Mouse (Mus musculus) spleen, adult 2 months (tissue): Measurements from ENCODE around the gene Slc46a3. TPM values are rescaled to one million over a fixed set of nuclear protein-coding genes. Genes with fewer than 3 reads are reported as not detected.

Source experiments
- DNase-seq, 2 experiments: peaks; one replicate each; pipeline versions ENCODE4 v3.0.0 to v3.0.0-alpha.2; 2012 to 2021; ENCODE audit warnings: low spot score in 2 of 2, low read depth in 1 of 2
- H3K27ac ChIP-seq: fragments of 200-500 bp; 2 replicates; pipeline ENCODE4 v1.5.1; 2012; ENCODE audit warnings: low read length, inconsistent platforms; ENCODE audit not compliant: insufficient read depth
- H3K27me3 ChIP-seq: fragments of 200-500 bp; 2 replicates; pipeline ENCODE4 v1.6.1; 2012; ENCODE audit warnings: mild to moderate bottlenecking, moderate library complexity, low read length, inconsistent platforms; ENCODE audit not compliant: control insufficient read depth, insufficient read depth
- H3K36me3 ChIP-seq: fragments of 200-500 bp; 2 replicates; pipeline ENCODE4 v1.6.1; 2012; ENCODE audit warnings: mild to moderate bottlenecking, low read length, inconsistent platforms; ENCODE audit not compliant: control insufficient read depth, insufficient read depth
- H3K4me1 ChIP-seq: fragments of 200-500 bp; 2 replicates; pipeline ENCODE4 v1.6.1; 2011; ENCODE audit warnings: inconsistent platforms; ENCODE audit not compliant: control insufficient read depth, insufficient read depth, insufficient read length
- H3K4me3 ChIP-seq: fragments of 200-500 bp; 2 replicates; pipeline ENCODE4 v1.5.1; 2011; ENCODE audit warnings: mild to moderate bottlenecking, inconsistent platforms; ENCODE audit not compliant: insufficient read depth, insufficient read length; ENCODE audit errors: extremely low read depth
- CTCF ChIP-seq: fragments of 200-500 bp; IDR thresholded peaks from 2 replicates; pipeline ENCODE4 v1.5.1; 2011; ENCODE audit warnings: mild to moderate bottlenecking, inconsistent platforms; ENCODE audit not compliant: insufficient read depth, insufficient read length, insufficient replicate concordance; ENCODE audit errors: extremely low read depth
- POLR2A ChIP-seq: fragments of 200-500 bp; IDR thresholded peaks from 2 replicates; pipeline ENCODE4 v1.6.1; 2011; ENCODE audit warnings: low read depth, low read length, inconsistent platforms
- WGBS: fragments of 180-500 bp; shearing (Covaris S2); methylation state at CpG from one replicate; pipeline ENCODE4 v1.1.7; 2018; 5-methylcytosine and 5-hydroxymethylcytosine counted together
- polyA plus RNA-seq: library from polyadenylated mRNA; depleted of rRNA; stranded (reverse); fragments of >200 nt; gene quantifications from 2 replicates; pipeline ENCODE4 v1.2.3, GENCODE M21; 2012

The Slc46a3 gene
- polyA plus RNA-seq, 1 experiment: 98.0 TPM

GRCm38 (mm10) chr5:147869568-147869967 lies 25.0 kb downstream of the Slc46a3 start:
- TF ChIP-seq POLR2A: no peak
- TF ChIP-seq CTCF: no peak
- Histone ChIP-seq H3K27ac (no peak overlapping the region), H3K36me3 (peaks cover 35% of the 10 kb centered on the region), H3K27me3 (no peaks in the 10 kb centered on the region), H3K4me3 (no peak overlapping the region), H3K4me1 (no peaks in the 10 kb centered on the region)
- 85% methylated on average over 6 of the region's 6 CpGs for WGBS
- DNase-seq: no peak

GRCm38 (mm10) chr5:147868674-147869073 lies 25.9 kb downstream of the Slc46a3 start:
- no peaks in the 10 kb centered on the region for H3K4me1 ChIP-seq
- no peak for DNase-seq
- no peak overlapping the region for H3K27ac ChIP-seq
- no peak overlapping the region for H3K4me3 ChIP-seq
- no peaks in the 10 kb centered on the region for H3K27me3 ChIP-seq
- peaks cover 33% of the 10 kb centered on the region for H3K36me3 ChIP-seq
- WGBS: 93% methylated on average over 4 of the region's 4 CpGs
- TF ChIP-seq POLR2A (no peak), CTCF (no peak)

GRCm38 (mm10) chr5:147860449-147861261 lies 34.0 kb downstream of the Slc46a3 start, which contains the start of gene Pomp:
TSS of gene Pomp (plus strand) at chr5:147860461.
- peak within 1 kb of the TSS; percentile 73 for H3K4me3 ChIP-seq
- WGBS: 1% methylated on average over 68 of the region's 68 CpGs
- H3K27ac ChIP-seq: peak within 1 kb of the TSS; percentile 75
- peaks cover 6% of the 10 kb centered on the region; the same call in 1 of the 2 replicates for H3K4me1 ChIP-seq
- H3K27me3 ChIP-seq: no peaks in the 10 kb centered on the region
- peaks cover 11% of the 10 kb centered on the region for H3K36me3 ChIP-seq
- TF ChIP-seq CTCF (no peak), POLR2A (peak; percentile 87)
- peak; percentile 66 to 87 for DNase-seq

- Histone ChIP-seq H3K4me1 (peaks cover 6% of the 10 kb centered on the region; the same call in 1 of the 2 replicates), H3K27ac (peak overlapping the region; percentile 75), H3K4me3 (peak overlapping the region; percentile 73), H3K36me3 (peaks cover 11% of the 10 kb centered on the region), H3K27me3 (no peaks in the 10 kb centered on the region)
- TF ChIP-seq POLR2A (no peak), CTCF (no peak)
- 3% methylated on average over 18 of the region's 18 CpGs for WGBS
- no peak for DNase-seq
Observed at GRCm38 (mm10) chr5:147860076-147860448, 34.6 kb downstream of the Slc46a3 start.

GRCm38 (mm10) chr5:147850194-147850593 lies 44.4 kb downstream of the Slc46a3 start:
- Histone ChIP-seq H3K27me3 (no peaks in the 10 kb centered on the region), H3K4me1 (no peaks in the 10 kb centered on the region), H3K27ac (no peak overlapping the region), H3K36me3 (no peaks in the 10 kb centered on the region), H3K4me3 (no peak overlapping the region)
- DNase-seq: no peak
- WGBS: 48% methylated on average over 7 of the region's 7 CpGs
- TF ChIP-seq CTCF: no peak
- TF ChIP-seq POLR2A: no peak

- no peaks in the 10 kb centered on the region for H3K4me1 ChIP-seq
- no peak overlapping the region for H3K4me3 ChIP-seq
- H3K27me3 ChIP-seq: no peaks in the 10 kb centered on the region
- peak in 1 of 2 experiments; percentile 27 for DNase-seq
- 25% methylated on average over 16 of the region's 16 CpGs for WGBS
- no peak for TF ChIP-seq POLR2A
- TF ChIP-seq CTCF: peak; percentile 53; the same call in 1 of the 2 replicates
- H3K27ac ChIP-seq: no peak overlapping the region
- no peaks in the 10 kb centered on the region for H3K36me3 ChIP-seq
Observed at GRCm38 (mm10) chr5:147848164-147848863, 46.3 kb downstream of the Slc46a3 start.
